Mouse (Mus musculus): ENCODE data around the gene Cc2d2a. TPM values are rescaled to one million over a fixed set of nuclear protein-coding genes. Genes with fewer than 3 reads are reported as not detected.

Gene Cc2d2a
- polyA plus RNA-seq (2015; fragmentation: Nextera tagmentation; extraction: Ambion mirVana) = 16.0 and 16.4 TPM in 2 replicates

DNA sequence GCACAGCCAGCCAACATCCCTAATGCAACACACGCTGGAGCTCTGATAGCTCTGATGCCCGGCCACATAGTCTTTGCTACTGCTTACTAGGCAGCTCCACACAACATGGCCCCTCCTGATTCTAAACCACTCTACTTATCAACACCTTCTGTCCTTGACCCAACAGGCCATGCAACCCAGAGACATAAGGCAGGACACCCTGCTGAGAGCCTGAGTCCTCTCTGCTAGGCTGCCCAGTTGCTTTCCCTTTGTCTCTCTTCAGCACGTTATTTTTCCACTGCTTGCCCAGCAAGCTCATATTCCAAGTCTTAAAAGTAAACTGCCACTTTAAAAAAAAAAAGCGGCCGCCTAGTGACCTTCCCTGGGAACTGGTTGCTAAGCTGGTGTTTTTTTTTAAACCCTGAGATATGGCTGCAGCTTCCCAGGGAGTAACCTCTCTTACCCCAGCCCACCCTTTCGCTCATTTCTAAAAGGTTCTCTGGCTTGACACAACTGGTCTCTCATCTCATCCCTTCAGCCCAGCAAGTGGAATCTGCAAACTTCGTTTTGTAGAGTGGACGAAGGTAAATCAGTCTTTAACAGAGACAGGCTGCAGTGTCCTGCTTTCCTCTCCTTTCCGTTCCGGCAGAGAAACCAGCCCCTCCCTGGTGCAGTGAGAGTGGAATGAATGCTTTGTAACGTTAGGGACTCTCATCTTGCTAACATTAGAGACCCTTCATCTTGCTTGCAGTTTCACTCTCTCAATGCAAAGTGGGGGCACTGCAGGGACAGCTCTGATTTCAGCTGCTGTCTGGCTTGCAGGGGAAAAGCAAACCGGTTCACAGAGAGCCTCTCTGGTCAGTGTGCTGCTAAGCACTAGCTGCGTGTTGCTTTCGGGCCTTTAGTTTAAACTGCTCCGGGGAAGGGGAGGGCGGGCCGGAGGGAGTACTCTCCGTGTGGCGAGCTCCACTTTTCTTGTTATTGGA lies at the start of gene Cc2d2a:
TSS of gene Cc2d2a (plus strand) at position 350 of the 965 bp plus-strand sequence.
- peak within 1 kb of the TSS; percentile 69 for H3K9ac ChIP-seq (ENCODE audit: low read length)
- H3K9me3 ChIP-seq (ENCODE audit: control insufficient read depth, low read length) = no peaks in the 10 kb centered on the region
- WGBS = 2% methylated on average over 19 of the region's 19 CpGs
- peak; percentile 89 for ATAC-seq (ENCODE audit: low read depth)
- H3K4me3 ChIP-seq (ENCODE audit: low read length) = peak within 1 kb of the TSS; percentile 55
- H3K27me3 ChIP-seq (ENCODE audit: control insufficient read depth, insufficient read depth, low read depth, low read length) = no peaks in the 10 kb centered on the region
- H3K27ac ChIP-seq (ENCODE audit: low read length) = peak within 1 kb of the TSS; percentile 98
- H3K36me3 ChIP-seq (ENCODE audit: control insufficient read depth, insufficient read depth, low read length) = no peaks in the 10 kb centered on the region
- peak within 1 kb of the TSS; percentile 62 for H3K4me2 ChIP-seq (ENCODE audit: low read depth, low read length)
- H3K4me1 ChIP-seq (replicated peaks; ENCODE audit: control insufficient read depth, insufficient read depth, low read length) = peaks cover 27% of the 10 kb centered on the region

DNA sequence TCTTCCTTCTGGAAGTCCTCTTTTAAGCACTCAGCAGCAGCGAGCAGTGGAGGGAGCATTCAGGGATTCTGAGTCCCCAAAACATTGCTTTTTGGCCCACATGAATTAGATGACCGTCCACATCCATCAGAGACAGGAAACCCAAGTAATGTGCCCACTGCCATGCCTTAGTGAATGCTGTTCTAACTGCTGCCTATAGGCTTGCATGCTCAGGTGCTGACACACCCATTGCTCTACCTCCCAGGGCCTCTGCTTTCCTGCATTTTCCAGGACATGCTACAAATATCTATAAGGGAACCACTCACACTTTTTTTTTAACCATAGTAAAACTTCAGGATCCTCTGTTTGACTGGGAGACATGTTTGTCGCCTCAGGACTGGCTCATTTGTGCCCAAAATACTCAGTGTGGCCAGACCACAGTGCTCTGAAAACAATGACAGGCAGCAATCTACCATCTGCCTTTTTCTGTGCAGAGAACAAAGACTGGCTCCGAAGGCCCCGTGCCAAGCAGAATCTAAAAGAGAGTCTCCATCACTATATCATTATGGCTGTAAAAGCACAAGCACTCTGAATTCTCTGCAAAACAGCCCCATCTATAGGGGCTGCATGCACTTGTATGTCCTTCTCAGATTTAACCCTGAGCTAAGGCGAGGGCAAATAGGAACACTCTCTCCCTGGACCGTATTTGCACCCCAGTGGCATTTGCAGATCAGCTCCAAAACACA lies 40.4 kb upstream of the Cc2d2a start:
- H3K4me3 ChIP-seq (ENCODE audit: low read length) = no peak overlapping the region
- no peak overlapping the region for H3K4me2 ChIP-seq (ENCODE audit: low read depth, low read length)
- peak; percentile 60 for ATAC-seq (ENCODE audit: low read depth)
- 55% methylated on average over 7 of the region's 7 CpGs for WGBS
- H3K9ac ChIP-seq (ENCODE audit: low read length) = no peak overlapping the region
- H3K27me3 ChIP-seq (ENCODE audit: control insufficient read depth, insufficient read depth, low read depth, low read length) = no peaks in the 10 kb centered on the region
- no peaks in the 10 kb centered on the region for H3K9me3 ChIP-seq (ENCODE audit: control insufficient read depth, low read length)
- H3K36me3 ChIP-seq (ENCODE audit: control insufficient read depth, insufficient read depth, low read length) = no peaks in the 10 kb centered on the region
- no peak overlapping the region for H3K27ac ChIP-seq (ENCODE audit: low read length)
- no peaks in the 10 kb centered on the region for H3K4me1 ChIP-seq (replicated peaks; ENCODE audit: control insufficient read depth, insufficient read depth, low read length)

DNA sequence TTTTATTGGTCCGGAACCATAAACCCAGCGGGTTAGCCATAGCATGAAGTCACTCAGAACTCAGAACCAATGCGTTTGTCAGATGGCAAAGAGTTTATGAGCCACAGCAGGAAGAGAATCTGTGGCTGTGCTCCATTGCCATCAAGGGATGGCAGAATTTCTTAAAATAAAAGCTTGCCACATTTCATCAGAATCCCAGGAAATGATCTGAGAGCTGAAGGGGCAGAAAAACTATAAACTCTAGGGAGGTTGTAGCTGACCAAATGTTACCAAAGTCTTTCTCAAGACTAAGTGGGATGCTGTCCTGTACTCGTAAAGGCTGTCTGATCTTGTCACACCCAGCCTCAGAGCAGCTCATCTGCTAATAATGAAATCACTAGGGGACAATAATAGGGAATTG lies 36.7 kb upstream of the Cc2d2a start:
- H3K4me1 ChIP-seq (replicated peaks; ENCODE audit: control insufficient read depth, insufficient read depth, low read length) = no peaks in the 10 kb centered on the region
- 85% methylated on average over 4 of the region's 4 CpGs for WGBS

DNA sequence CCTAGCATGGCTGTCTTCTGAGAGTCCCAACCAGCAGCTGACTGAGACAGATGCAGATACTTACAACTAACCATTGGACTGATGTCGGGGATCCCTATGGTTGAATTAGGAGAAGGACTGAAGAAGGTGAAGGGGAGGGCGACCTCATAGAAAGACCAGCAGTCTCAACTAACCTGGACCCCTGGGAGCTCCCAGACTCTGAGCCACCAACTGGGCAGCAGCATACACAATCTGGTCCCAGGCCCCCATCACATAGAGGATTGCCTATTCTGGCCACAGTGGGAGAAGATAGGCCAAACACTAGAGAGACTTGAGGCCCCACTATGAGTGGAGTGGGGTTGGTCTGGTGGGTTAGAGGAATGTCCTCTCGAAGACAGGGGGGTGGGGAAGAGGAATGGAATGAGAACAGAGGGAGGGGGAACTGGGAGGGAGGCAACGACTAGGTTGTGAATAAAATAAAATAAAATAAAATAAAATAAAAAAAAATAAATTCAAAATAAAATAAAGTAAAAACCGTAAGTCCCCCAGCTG lies 28.0 kb upstream of the Cc2d2a start:
- H3K4me3 ChIP-seq (ENCODE audit: low read length) = no peak overlapping the region
- H3K4me1 ChIP-seq (replicated peaks; ENCODE audit: control insufficient read depth, insufficient read depth, low read length) = no peaks in the 10 kb centered on the region
- H3K27me3 ChIP-seq (ENCODE audit: control insufficient read depth, insufficient read depth, low read depth, low read length) = no peaks in the 10 kb centered on the region
- H3K4me2 ChIP-seq (ENCODE audit: low read depth, low read length) = no peak overlapping the region
- no peak for ATAC-seq (ENCODE audit: low read depth)
- no peaks in the 10 kb centered on the region for H3K36me3 ChIP-seq (ENCODE audit: control insufficient read depth, insufficient read depth, low read length)
- no peaks in the 10 kb centered on the region for H3K9me3 ChIP-seq (ENCODE audit: control insufficient read depth, low read length)
- no peak overlapping the region for H3K27ac ChIP-seq (ENCODE audit: low read length)
- WGBS = 75% methylated on average over 5 of the region's 5 CpGs
- no peak overlapping the region for H3K9ac ChIP-seq (ENCODE audit: low read length)

More for the DNA sequence above, 36.7 kb upstream of the Cc2d2a start:
- Histone ChIP-seq H3K9ac (ENCODE audit: low read length) (no peak overlapping the region), H3K9me3 (ENCODE audit: control insufficient read depth, low read length) (no peaks in the 10 kb centered on the region), H3K4me3 (ENCODE audit: low read length) (no peak overlapping the region), H3K4me2 (ENCODE audit: low read depth, low read length) (no peak overlapping the region), H3K27ac (ENCODE audit: low read length) (no peak overlapping the region), H3K27me3 (ENCODE audit: control insufficient read depth, insufficient read depth, low read depth, low read length) (no peaks in the 10 kb centered on the region), H3K36me3 (ENCODE audit: control insufficient read depth, insufficient read depth, low read length) (no peaks in the 10 kb centered on the region)
- ATAC-seq (ENCODE audit: low read depth) = no peak

DNA sequence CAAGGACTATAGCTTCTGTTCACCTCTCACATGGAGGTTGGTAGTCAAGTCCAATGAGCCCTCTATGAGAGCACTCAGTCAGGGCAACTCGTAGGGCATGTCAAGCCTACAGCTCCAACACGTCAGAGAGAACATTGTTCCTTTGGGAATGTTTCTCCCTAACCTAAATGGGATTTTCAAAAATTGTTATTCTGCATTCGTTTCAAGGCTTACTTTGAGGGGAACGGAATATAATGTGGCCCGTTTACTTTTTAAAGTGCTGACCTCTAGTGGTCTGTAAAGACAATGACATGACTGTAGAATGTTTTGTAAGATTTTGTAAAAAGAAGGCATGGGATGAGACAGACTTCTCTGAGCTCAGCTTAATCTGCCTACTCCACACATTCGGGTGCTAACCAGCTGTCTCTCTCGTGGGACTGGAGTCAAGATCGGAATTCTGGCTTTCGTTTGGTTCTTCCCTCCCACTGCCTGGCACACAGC lies 27.5 kb upstream of the Cc2d2a start:
- Histone ChIP-seq H3K9ac (ENCODE audit: low read length) (no peak overlapping the region), H3K9me3 (ENCODE audit: control insufficient read depth, low read length) (no peaks in the 10 kb centered on the region), H3K36me3 (ENCODE audit: control insufficient read depth, insufficient read depth, low read length) (no peaks in the 10 kb centered on the region), H3K27ac (ENCODE audit: low read length) (no peak overlapping the region), H3K4me1 (replicated peaks; ENCODE audit: control insufficient read depth, insufficient read depth, low read length) (no peaks in the 10 kb centered on the region), H3K4me3 (ENCODE audit: low read length) (no peak overlapping the region), H3K4me2 (ENCODE audit: low read depth, low read length) (no peak overlapping the region), H3K27me3 (ENCODE audit: control insufficient read depth, insufficient read depth, low read depth, low read length) (no peaks in the 10 kb centered on the region)
- ATAC-seq (ENCODE audit: low read depth) = peak; percentile 56
- 23% methylated on average over 9 of the region's 9 CpGs for WGBS

DNA sequence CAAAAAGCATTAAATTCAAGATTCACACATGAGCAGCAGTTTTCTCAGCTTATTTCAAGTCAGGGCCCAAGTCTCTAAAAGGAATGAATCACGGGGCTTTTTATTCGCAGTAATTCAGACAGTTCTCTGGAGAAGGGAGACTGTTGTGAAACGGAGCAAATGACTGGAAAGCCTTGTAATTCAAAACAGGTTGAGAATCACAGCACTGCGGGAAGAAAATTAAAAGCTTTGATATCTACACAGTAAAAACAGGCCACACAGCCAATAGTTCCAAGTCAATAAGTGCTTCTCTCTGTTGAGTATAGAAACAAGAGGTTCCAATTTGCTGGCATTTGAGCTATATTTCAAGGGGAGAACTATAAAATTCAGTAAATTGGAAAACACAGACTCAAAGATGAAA lies 17.1 kb upstream of the Cc2d2a start:
- no peak overlapping the region for H3K27ac ChIP-seq (ENCODE audit: low read length)
- no peak for ATAC-seq (ENCODE audit: low read depth)
- H3K4me2 ChIP-seq (ENCODE audit: low read depth, low read length) = no peak overlapping the region
- H3K4me3 ChIP-seq (ENCODE audit: low read length) = no peak overlapping the region
- peaks cover 4% of the 10 kb centered on the region; the same call in 1 of the 2 replicates for H3K4me1 ChIP-seq (replicated peaks; ENCODE audit: control insufficient read depth, insufficient read depth, low read length)
- no peaks in the 10 kb centered on the region for H3K36me3 ChIP-seq (ENCODE audit: control insufficient read depth, insufficient read depth, low read length)
- no peaks in the 10 kb centered on the region for H3K9me3 ChIP-seq (ENCODE audit: control insufficient read depth, low read length)
- 66% methylated on average over 4 of the region's 4 CpGs for WGBS
- no peaks in the 10 kb centered on the region for H3K27me3 ChIP-seq (ENCODE audit: control insufficient read depth, insufficient read depth, low read depth, low read length)
- H3K9ac ChIP-seq (ENCODE audit: low read length) = no peak overlapping the region

DNA sequence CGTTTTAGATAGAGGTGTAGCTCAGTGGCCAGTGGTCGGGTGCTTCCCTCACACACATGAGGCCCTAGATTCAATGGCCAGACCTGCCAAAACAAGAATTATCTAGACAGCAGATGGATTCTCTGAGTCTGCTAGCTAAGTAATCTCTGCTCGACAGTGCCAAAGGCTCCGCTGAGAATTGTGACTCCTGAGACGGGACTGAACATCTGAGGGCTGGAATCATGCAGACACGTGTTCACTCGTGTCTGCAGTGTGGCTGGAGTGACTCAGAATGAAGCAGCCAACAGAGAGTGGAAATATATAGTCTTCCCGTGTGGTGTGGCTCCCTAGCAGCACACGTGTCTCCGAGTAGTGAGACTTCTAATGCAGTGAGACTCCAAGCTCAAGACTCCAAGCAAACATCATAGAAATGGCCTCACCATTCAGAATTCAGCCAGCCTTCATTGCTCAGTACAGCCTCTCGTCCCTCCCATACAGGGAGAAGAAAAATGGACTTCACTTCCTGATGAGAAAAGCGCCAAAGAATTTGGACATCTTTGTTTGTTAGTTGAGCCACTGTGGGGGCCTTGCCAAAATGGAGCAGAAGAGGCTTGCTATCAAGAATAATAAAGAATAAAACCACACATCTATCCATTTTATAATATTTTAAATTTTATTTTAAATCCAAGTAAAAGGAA lies 14.9 kb upstream of the Cc2d2a start:
- WGBS = 55% methylated on average over 12 of the region's 12 CpGs
- H3K9ac ChIP-seq (ENCODE audit: low read length) = no peak overlapping the region
- no peak overlapping the region for H3K4me3 ChIP-seq (ENCODE audit: low read length)
- H3K36me3 ChIP-seq (ENCODE audit: control insufficient read depth, insufficient read depth, low read length) = no peaks in the 10 kb centered on the region
- peak; percentile 62 for ATAC-seq (ENCODE audit: low read depth)
- no peak overlapping the region for H3K4me2 ChIP-seq (ENCODE audit: low read depth, low read length)
- H3K4me1 ChIP-seq (replicated peaks; ENCODE audit: control insufficient read depth, insufficient read depth, low read length) = peaks cover 4% of the 10 kb centered on the region; the same call in 1 of the 2 replicates
- peak overlapping the region; percentile 38; the same call in 1 of the 2 replicates for H3K27ac ChIP-seq (ENCODE audit: low read length)
- H3K9me3 ChIP-seq (ENCODE audit: control insufficient read depth, low read length) = no peaks in the 10 kb centered on the region
- H3K27me3 ChIP-seq (ENCODE audit: control insufficient read depth, insufficient read depth, low read depth, low read length) = no peaks in the 10 kb centered on the region

DNA sequence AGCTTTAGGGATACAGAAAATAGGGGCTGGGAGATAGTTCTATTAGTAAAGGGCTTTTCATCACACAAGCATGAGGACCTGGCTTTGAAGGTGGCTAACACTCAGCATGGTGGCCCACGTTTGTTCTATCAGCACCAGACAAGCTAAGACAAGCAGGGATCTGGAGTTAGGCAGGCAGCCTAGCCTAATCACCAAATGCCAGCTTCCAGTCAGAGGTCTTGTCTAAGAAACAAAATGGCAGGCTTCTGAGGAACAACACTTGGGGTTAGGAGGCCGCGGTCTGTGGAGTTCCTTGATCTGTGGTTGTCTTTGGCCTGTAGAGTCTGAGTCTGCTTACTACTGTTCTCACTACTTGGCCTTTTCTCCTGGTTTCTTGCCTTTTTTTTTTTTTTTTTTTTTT lies 648 bp upstream of the Cc2d2a start:
- WGBS = 86% methylated on average over 3 of the region's 3 CpGs

More for the DNA sequence above, 648 bp upstream of the Cc2d2a start:
- peak overlapping the region; percentile 62 for H3K4me2 ChIP-seq (ENCODE audit: low read depth, low read length)
- no peak overlapping the region for H3K4me3 ChIP-seq (ENCODE audit: low read length)
- no peak for ATAC-seq (ENCODE audit: low read depth)
- no peaks in the 10 kb centered on the region for H3K9me3 ChIP-seq (ENCODE audit: control insufficient read depth, low read length)
- H3K4me1 ChIP-seq (replicated peaks; ENCODE audit: control insufficient read depth, insufficient read depth, low read length) = peaks cover 27% of the 10 kb centered on the region
- peak overlapping the region; percentile 69 for H3K9ac ChIP-seq (ENCODE audit: low read length)
- peak overlapping the region; percentile 98 for H3K27ac ChIP-seq (ENCODE audit: low read length)
- no peaks in the 10 kb centered on the region for H3K36me3 ChIP-seq (ENCODE audit: control insufficient read depth, insufficient read depth, low read length)
- H3K27me3 ChIP-seq (ENCODE audit: control insufficient read depth, insufficient read depth, low read depth, low read length) = no peaks in the 10 kb centered on the region
